Mouse (Mus musculus) cortical plate, adult 2 months (tissue): Measurements from ENCODE around the gene Ifi205. TPM values are rescaled to one million over a fixed set of nuclear protein-coding genes. Genes with fewer than 3 reads are reported as not detected.

Source experiments
- H3K27ac ChIP-seq: fragments of 200-500 bp; 2 replicates; pipeline ENCODE4 v1.5.1; 2012; ENCODE audit warnings: low read length, control low read depth, inconsistent platforms; ENCODE audit not compliant: insufficient read depth
- H3K4me1 ChIP-seq: fragments of 200-500 bp; 2 replicates; pipeline ENCODE4 v1.6.1; 2011; ENCODE audit warnings: low read length; ENCODE audit not compliant: control insufficient read depth, insufficient read depth
- H3K4me3 ChIP-seq: fragments of 200-500 bp; 2 replicates; pipeline ENCODE4 v1.5.1; 2011; ENCODE audit warnings: mild to moderate bottlenecking, low read length, control low read depth; ENCODE audit not compliant: insufficient read depth
- CTCF ChIP-seq: fragments of 200-500 bp; IDR thresholded peaks from 2 replicates; pipeline ENCODE4 v1.5.1; 2011; ENCODE audit warnings: mild to moderate bottlenecking, control low read depth, low read length; ENCODE audit not compliant: insufficient read depth; ENCODE audit errors: extremely low read depth
- POLR2A ChIP-seq: fragments of 200-500 bp; IDR thresholded peaks from 2 replicates; pipeline ENCODE4 v1.6.1; 2011; ENCODE audit warnings: mild to moderate bottlenecking, low read length, control low read depth; ENCODE audit not compliant: insufficient read depth; ENCODE audit errors: extremely low read depth
- polyA plus RNA-seq: library from polyadenylated mRNA; depleted of rRNA; stranded (reverse); fragments of >200 nt; gene quantifications from 2 replicates; pipeline ENCODE4 v1.2.3, GENCODE M21; 2012; rRNA removed

The Ifi205 gene
- polyA plus RNA-seq, 1 experiment: 0.04 TPM

DNA sequence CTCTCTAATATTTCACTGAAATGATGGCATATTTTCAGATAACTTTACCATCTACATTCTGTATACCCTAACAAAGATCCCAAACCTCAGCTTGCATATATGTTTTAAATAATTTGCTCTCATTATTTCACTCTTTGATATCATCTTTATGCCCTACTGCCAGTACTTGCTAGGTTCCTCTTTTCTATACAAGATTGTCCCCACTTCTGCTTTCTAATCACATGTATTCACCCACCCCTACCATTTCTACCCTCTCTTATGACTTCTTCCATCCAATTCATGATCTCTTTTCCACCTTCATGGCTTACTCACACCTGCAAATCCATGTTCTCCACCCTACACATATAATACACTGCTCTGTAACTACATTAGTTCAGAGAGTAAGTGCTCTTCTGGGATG, 54.0 kb downstream of the Ifi205 start:
- TF ChIP-seq CTCF: no peak
- no peak for TF ChIP-seq POLR2A
- no peaks in the 10 kb centered on the region; the same call in 1 of the 2 replicates for H3K4me1 ChIP-seq
- H3K4me3 ChIP-seq: no peak overlapping the region
- H3K27ac ChIP-seq: no peak overlapping the region

- H3K27ac ChIP-seq: no peak overlapping the region
- H3K4me3 ChIP-seq: no peak overlapping the region
- H3K4me1 ChIP-seq: no peaks in the 10 kb centered on the region; the same call in 1 of the 2 replicates
- TF ChIP-seq CTCF (no peak), POLR2A (no peak)
Measured at GRCm38 (mm10) chr1:173973111-173973510, 58.5 kb downstream of the Ifi205 start.

Other genes starting within 250 kb of the Ifi205 start
- 0.13 and 0.21 TPM in 2 replicates for gene Ifi211, start 118.8 kb downstream of the Ifi205 start, polyA plus RNA-seq
- 1.8 and 2.7 TPM in 2 replicates for gene Mndal, start 89.3 kb downstream of the Ifi205 start, polyA plus RNA-seq
- 1.0 and 1.1 TPM in 2 replicates for gene Ifi203, start 89.1 kb downstream of the Ifi205 start, polyA plus RNA-seq
- not detected in 2 replicates for gene Ifi202b, start 49.1 kb downstream of the Ifi205 start, polyA plus RNA-seq
- not detected in 2 replicates for gene Olfr433, start 8.9 kb upstream of the Ifi205 start, polyA plus RNA-seq
- not detected in 2 replicates for gene Olfr432, start 17.4 kb upstream of the Ifi205 start, polyA plus RNA-seq
- gene Olfr430, start 34.8 kb upstream of the Ifi205 start, polyA plus RNA-seq: not detected in 2 replicates
- gene Olfr429, start 52.5 kb upstream of the Ifi205 start, polyA plus RNA-seq: not detected in 2 replicates
- gene Olfr427, start 65.1 kb upstream of the Ifi205 start, polyA plus RNA-seq: not detected in 2 replicates
- gene Olfr231, start 89.4 kb upstream of the Ifi205 start, polyA plus RNA-seq: not detected in 2 replicates
- not detected in 2 replicates for gene Olfr424, start 99.7 kb upstream of the Ifi205 start, polyA plus RNA-seq
- not detected in 2 replicates for gene Olfr420, start 123.8 kb upstream of the Ifi205 start, polyA plus RNA-seq
- gene Spta1, start 141.0 kb upstream of the Ifi205 start, polyA plus RNA-seq: not detected in 2 replicates
- not detected in 2 replicates for gene Olfr419, start 220.3 kb upstream of the Ifi205 start, polyA plus RNA-seq